ENCODE assay signal across 8 mouse cellular contexts in genomic region chr19:40513632-40514078, GRCm38 (mm10). TPM values are rescaled to one million over a fixed set of nuclear protein-coding genes. Genes with fewer than 3 reads are reported as not detected.
DNase-seq lines count a peak whose midpoint lies in the region; ATAC-seq and TF ChIP-seq lines count a peak whose summit lies in the region.

TSS of gene Sorbs1 (minus strand) at chr19:40513779.

- ATAC-seq in embryonic facial prominence, embryonic 13.5 days (ENCODE audit: insufficient number of reproducible peaks, insufficient read depth, low FRiP score, low TSS enrichment, low read depth): peak; percentile 97
- ATAC-seq in limb, embryonic 12.5 days (ENCODE audit: insufficient number of reproducible peaks, insufficient read depth, low FRiP score, low TSS enrichment, low read depth): peak; percentile 99
- peak; percentile 98 for ATAC-seq in midbrain, embryonic 15.5 days (replicated peaks)

- no peaks in the 10 kb centered on the region for H3K27me3 ChIP-seq in embryonic facial prominence, embryonic 13.5 days
- no peaks in the 10 kb centered on the region for H3K27me3 ChIP-seq in kidney, adult 2 months (replicated peaks; ENCODE audit: control insufficient read depth, insufficient read depth, low read length)
- no peaks in the 10 kb centered on the region for H3K27me3 ChIP-seq in limb, embryonic 12.5 days
- no peaks in the 10 kb centered on the region for H3K27me3 ChIP-seq in midbrain, embryonic 15.5 days (replicated peaks)
- H3K27me3 ChIP-seq in spleen, adult 2 months (ENCODE audit: control insufficient read depth, insufficient read depth, low read length): no peaks in the 10 kb centered on the region

- H3K9me3 ChIP-seq in embryonic facial prominence, embryonic 13.5 days: no peaks in the 10 kb centered on the region
- H3K9me3 ChIP-seq in limb, embryonic 12.5 days: no peaks in the 10 kb centered on the region
- H3K9me3 ChIP-seq in midbrain, embryonic 15.5 days: no peaks in the 10 kb centered on the region

- no peak for TF ChIP-seq CTCF in kidney, adult 2 months (conservative IDR thresholded peaks at IDR 0.05; ENCODE audit: insufficient read depth, insufficient read length, low read depth, low read length)
- TF ChIP-seq CTCF in spleen, adult 2 months (IDR thresholded peaks at IDR 0.05; ENCODE audit: extremely low read depth, insufficient read depth, insufficient read length, insufficient replicate concordance): no peak

- peak; percentile 95 for TF ChIP-seq POLR2A in kidney, adult 2 months (IDR thresholded peaks at IDR 0.05; ENCODE audit: low read depth, low read length)
- TF ChIP-seq POLR2A in spleen, adult 2 months (IDR thresholded peaks at IDR 0.05; ENCODE audit: low read depth, low read length): peak; percentile 87

- peak within 1 kb of the TSS; percentile 86 for H3K27ac ChIP-seq in embryonic facial prominence, embryonic 13.5 days
- H3K27ac ChIP-seq in kidney, adult 2 months (ENCODE audit: insufficient read depth, low read depth, low read length): peak within 1 kb of the TSS; percentile 36
- H3K27ac ChIP-seq in limb, embryonic 12.5 days: peak within 1 kb of the TSS; percentile 87
- peak within 1 kb of the TSS; percentile 87 for H3K27ac ChIP-seq in midbrain, embryonic 15.5 days
- peak within 1 kb of the TSS; percentile 79 for H3K27ac ChIP-seq in spleen, adult 2 months (ENCODE audit: insufficient read depth, low read length)

- peaks cover 21% of the 10 kb centered on the region for H3K4me1 ChIP-seq in embryonic facial prominence, embryonic 13.5 days
- peaks cover 2% of the 10 kb centered on the region; the same call in 1 of the 2 replicates for H3K4me1 ChIP-seq in kidney, adult 2 months (ENCODE audit: control insufficient read depth, insufficient read depth, low read length)
- peaks cover 11% of the 10 kb centered on the region for H3K4me1 ChIP-seq in limb, embryonic 12.5 days (replicated peaks)
- peaks cover 31% of the 10 kb centered on the region for H3K4me1 ChIP-seq in midbrain, embryonic 15.5 days
- H3K4me1 ChIP-seq in spleen, adult 2 months (ENCODE audit: control insufficient read depth, insufficient read depth, insufficient read length): peaks cover 6% of the 10 kb centered on the region; the same call in 1 of the 2 replicates

- peak within 1 kb of the TSS; percentile 73 for H3K4me3 ChIP-seq in embryonic facial prominence, embryonic 13.5 days
- peak within 1 kb of the TSS; percentile 84 for H3K4me3 ChIP-seq in kidney, adult 2 months (ENCODE audit: insufficient read depth, low read depth, low read length)
- peak within 1 kb of the TSS; percentile 68 for H3K4me3 ChIP-seq in limb, embryonic 12.5 days (replicated peaks)
- H3K4me3 ChIP-seq in midbrain, embryonic 15.5 days: peak within 1 kb of the TSS; percentile 60
- peak within 1 kb of the TSS; percentile 68 for H3K4me3 ChIP-seq in spleen, adult 2 months (ENCODE audit: extremely low read depth, insufficient read depth, insufficient read length)

- H3K4me2 ChIP-seq in embryonic facial prominence, embryonic 13.5 days: peak within 1 kb of the TSS; percentile 89
- H3K4me2 ChIP-seq in limb, embryonic 12.5 days: peak within 1 kb of the TSS; percentile 79
- peak within 1 kb of the TSS; percentile 52 for H3K4me2 ChIP-seq in midbrain, embryonic 15.5 days

- under 1% methylated on average over 50 of the region's 51 CpGs for WGBS in embryonic facial prominence, embryonic 13.5 days
- under 1% methylated on average over 50 of the region's 51 CpGs for WGBS in kidney, adult 2 months
- WGBS in limb, embryonic 12.5 days: 0% methylated on average over 51 of the region's 51 CpGs
- WGBS in midbrain, embryonic 15.5 days: under 1% methylated on average over 51 of the region's 51 CpGs
- under 1% methylated on average over 51 of the region's 51 CpGs for WGBS in spleen, adult 2 months

- H3K36me3 ChIP-seq in embryonic facial prominence, embryonic 13.5 days: no peaks in the 10 kb centered on the region
- no peaks in the 10 kb centered on the region for H3K36me3 ChIP-seq in kidney, adult 2 months (ENCODE audit: control insufficient read depth, insufficient read depth, low read length)
- no peaks in the 10 kb centered on the region for H3K36me3 ChIP-seq in limb, embryonic 12.5 days
- H3K36me3 ChIP-seq in midbrain, embryonic 15.5 days (replicated peaks): no peaks in the 10 kb centered on the region
- no peaks in the 10 kb centered on the region for H3K36me3 ChIP-seq in spleen, adult 2 months (ENCODE audit: control insufficient read depth, insufficient read depth, low read length)

- peak within 1 kb of the TSS; percentile 78 for H3K9ac ChIP-seq in embryonic facial prominence, embryonic 13.5 days
- peak within 1 kb of the TSS; percentile 83 for H3K9ac ChIP-seq in limb, embryonic 12.5 days (replicated peaks)
- H3K9ac ChIP-seq in midbrain, embryonic 15.5 days: peak within 1 kb of the TSS; percentile 68

- peak; percentile 99 for DNase-seq in 3134 (ENCODE audit: extremely low read depth, insufficient read length, low spot score)
- DNase-seq in adrenal gland, postnatal 36 days: peak; percentile 98 to 99
- DNase-seq in heart, adult 18-20 months: peak; percentile 96 to 99
- DNase-seq in kidney, adult 2 months: peak; percentile 99
- peak; percentile 90 to 95 for DNase-seq in spleen, adult 2 months (ENCODE audit: low read depth in 1 of 2, low spot score in 2 of 2)

RNA-seq across cellular contexts. Expression of gene Sorbs1, which starts in this region (rescaled TPM):
- total RNA-seq in adrenal gland, postnatal 36 days (2021): 100 to 1,000 TPM in 1 of 2 experiments, 10 to 100 TPM in 1; 90.0 to 111 TPM
- polyA plus RNA-seq in embryonic facial prominence, embryonic 13.5 days (2015; fragmentation: Nextera tagmentation; extraction: Ambion mirVana): 37.7 and 47.6 TPM in 2 replicates
- 100 to 1,000 TPM; 642 to 766 TPM for total RNA-seq in heart, adult 18-20 months (2021)
- 43.5 and 52.5 TPM in 2 replicates for polyA plus RNA-seq in kidney, adult 2 months (2012; rRNA removed)
- polyA plus RNA-seq in limb, embryonic 12.5 days (2016; fragmentation: Nextera tagmentation; extraction: Ambion mirVana): 37.3 and 39.0 TPM in 2 replicates
- 93.9 and 94.3 TPM in 2 replicates for polyA plus RNA-seq in midbrain, embryonic 15.5 days (2015; fragmentation: Nextera tagmentation; extraction: Ambion mirVana)
- 6.2 and 6.4 TPM in 2 replicates for polyA plus RNA-seq in spleen, adult 2 months (2012; rRNA removed)

Comparison
In these comparisons a context has a peak if more than half of its experiments do, and no peak if none do; other contexts are left out.
1. Peak in every context shown above with its lines: DNase-seq, ATAC-seq, H3K4me3 ChIP-seq and H3K27ac ChIP-seq.
2. RNA of gene Sorbs1 (total RNA-seq): 642 to 766 TPM in heart, adult 18-20 months; 90.0 to 111 TPM in adrenal gland, postnatal 36 days; every median in the first group is over 4 times any median in the second.
3. H3K27ac ChIP-seq: peak in every context shown above with its lines; median percentile 87 in limb, embryonic 12.5 days; 87 in midbrain, embryonic 15.5 days; 86 in embryonic facial prominence, embryonic 13.5 days; 79 in spleen, adult 2 months; 36 in kidney, adult 2 months.